Mouse (Mus musculus) common myeloid progenitor, adult 5-6 weeks (primary cell): ENCODE results near the gene Sall4. TPM values are rescaled to one million over a fixed set of nuclear protein-coding genes. Genes with fewer than 3 reads are reported as not detected.
"Not testable (repeated sequence)": the region's sequence is repeated elsewhere in the genome, so short reads cannot be mapped to it uniquely, and the experiment has no call there.

Experiments
- ATAC-seq: replicated peaks from 2 replicates; pipeline ENCODE4 v1.8.0; 2016; ENCODE audit warnings: low read depth, mild to moderate bottlenecking, moderate TSS enrichment, inconsistent platforms; ENCODE audit not compliant: poor library complexity, severe bottlenecking
- total RNA-seq: library from RNA; stranded (forward); fragments of 200-1000, 187-1606 nt; gene quantifications from 2 replicates; pipeline ENCODE4 v1.2.3, GENCODE M21; 2017

Gene Sall4
- total RNA-seq, 1 experiment from 2014 or later: not detected

- no peak for ATAC-seq
Measured at GRCm38 (mm10) chr2:168761954-168762353, 5.8 kb downstream of the Sall4 start.

GRCm38 (mm10) chr2:168761141-168761540 lies 6.6 kb downstream of the Sall4 start:
- no peak for ATAC-seq

- ATAC-seq: not testable (repeated sequence)
Measured at GRCm38 (mm10) chr2:168744406-168744805, 23.3 kb downstream of the Sall4 start.

DNA sequence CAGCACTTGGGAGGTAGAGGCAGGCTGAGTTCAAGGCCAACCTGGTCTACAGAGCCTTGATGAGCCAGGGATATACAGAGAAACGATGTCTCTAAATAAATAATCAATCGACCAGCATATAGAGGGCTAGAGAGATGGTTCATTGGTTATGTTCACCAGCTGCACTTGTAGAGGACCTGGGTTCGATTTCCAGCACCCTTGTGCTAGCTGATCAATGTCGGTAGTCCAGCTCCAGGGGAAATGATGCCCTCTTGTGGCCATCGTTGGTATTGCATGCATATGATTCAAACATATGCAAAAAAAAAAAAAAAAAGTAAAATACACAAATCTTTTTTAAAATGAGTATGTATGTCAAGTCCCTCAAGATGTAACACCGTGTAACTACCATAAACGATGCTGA lies 25.1 kb downstream of the Sall4 start:
- no peak for ATAC-seq

- ATAC-seq: no peak
Measured at GRCm38 (mm10) chr2:168742059-168742627, 25.6 kb downstream of the Sall4 start, which contains the start of gene Atp9a. TSS of gene Atp9a (minus strand) at chr2:168742409.

DNA sequence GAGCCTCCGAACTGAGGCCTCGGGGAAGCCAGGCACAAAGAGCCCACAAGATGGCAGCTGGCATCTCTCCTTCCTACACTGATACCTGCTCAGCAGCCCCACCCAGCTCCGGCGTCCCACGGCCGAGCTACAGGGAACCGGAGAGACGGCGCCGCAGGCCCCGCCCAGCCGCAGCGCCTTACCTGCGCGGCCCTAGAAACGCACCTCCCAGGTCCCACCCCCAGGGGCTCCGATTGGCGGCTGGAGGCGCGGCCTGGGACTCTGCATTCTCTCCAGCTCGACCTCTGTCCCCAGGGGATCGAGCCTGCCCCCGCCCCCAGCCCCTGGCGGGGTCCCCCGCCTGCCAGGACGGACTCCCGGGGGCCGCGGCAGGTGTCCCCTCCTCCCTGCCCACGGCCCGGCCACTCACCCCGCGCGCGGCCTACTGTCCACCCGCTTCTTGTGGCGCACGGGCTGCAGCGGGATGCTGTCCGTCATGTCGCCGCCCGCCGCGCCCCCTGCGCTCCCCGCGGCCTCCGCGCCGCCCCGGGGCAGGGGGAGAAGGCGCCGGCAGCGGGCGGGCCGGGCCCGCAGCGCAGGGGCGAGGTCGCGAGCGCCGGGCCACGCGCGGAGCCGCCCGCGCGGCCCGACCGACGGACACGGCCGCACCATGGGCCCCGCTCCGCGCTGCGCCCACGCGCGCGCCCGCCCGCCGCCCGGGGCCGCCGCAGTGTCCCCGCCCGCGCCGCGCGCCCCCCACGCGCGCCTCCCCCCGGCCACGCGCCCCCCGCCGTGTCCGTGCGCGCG lies 26.3 kb downstream of the Sall4 start:
- no peak; the same call in 1 of the 2 replicates for ATAC-seq

GRCm38 (mm10) chr2:168740496-168740895 lies 27.2 kb downstream of the Sall4 start:
- ATAC-seq: no peak

DNA sequence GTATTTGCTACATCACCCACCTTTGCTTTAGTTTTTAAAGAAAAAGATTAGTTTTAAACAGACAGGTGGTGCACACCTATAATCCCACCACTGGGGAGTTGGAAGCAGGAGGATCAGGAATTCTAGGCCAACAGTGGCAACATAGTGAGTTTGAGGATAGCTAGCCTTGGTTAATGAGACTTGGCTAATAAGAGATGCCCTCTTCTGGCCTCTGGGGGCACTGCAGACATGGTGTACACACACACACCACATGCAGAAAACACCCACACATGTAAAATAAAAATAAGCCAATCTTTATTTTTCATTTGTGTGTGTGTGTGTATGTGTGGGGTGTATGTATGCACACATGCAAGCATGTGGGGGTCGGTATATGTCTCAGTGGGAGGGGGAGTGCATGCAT lies 28.9 kb downstream of the Sall4 start:
- no peak for ATAC-seq

GRCm38 (mm10) chr2:168737878-168738277 lies 29.9 kb downstream of the Sall4 start:
- no peak for ATAC-seq

- no peak for ATAC-seq
Measured at GRCm38 (mm10) chr2:168734023-168734422, 33.7 kb downstream of the Sall4 start.

GRCm38 (mm10) chr2:168731258-168731657 lies 36.5 kb downstream of the Sall4 start:
- ATAC-seq: no peak

- ATAC-seq: no peak
Measured at GRCm38 (mm10) chr2:168729736-168730135, 38.0 kb downstream of the Sall4 start.

DNA sequence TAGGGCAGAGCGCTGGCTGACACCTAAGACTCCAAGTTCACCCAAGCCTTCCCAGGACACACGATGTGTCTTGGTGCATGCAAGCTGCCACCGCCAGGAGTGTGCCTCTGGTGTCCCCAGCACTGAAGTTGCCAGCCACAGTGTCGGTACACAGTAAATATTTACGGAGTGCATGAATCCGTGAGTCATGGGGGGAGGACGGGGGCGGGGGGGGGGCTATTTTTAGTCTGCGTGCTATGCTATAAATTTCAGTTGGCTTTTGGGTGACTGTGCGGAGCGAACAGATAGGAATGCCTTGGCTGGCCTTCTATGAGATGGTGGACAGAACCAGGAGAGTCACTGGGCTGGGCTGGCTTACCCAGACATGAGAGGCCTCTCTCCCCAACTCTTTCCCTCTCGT lies 39.7 kb downstream of the Sall4 start:
- no peak for ATAC-seq

GRCm38 (mm10) chr2:168726007-168726406 lies 41.7 kb downstream of the Sall4 start:
- ATAC-seq: no peak

- ATAC-seq: no peak
Measured at GRCm38 (mm10) chr2:168721313-168721712, 46.4 kb downstream of the Sall4 start.

DNA sequence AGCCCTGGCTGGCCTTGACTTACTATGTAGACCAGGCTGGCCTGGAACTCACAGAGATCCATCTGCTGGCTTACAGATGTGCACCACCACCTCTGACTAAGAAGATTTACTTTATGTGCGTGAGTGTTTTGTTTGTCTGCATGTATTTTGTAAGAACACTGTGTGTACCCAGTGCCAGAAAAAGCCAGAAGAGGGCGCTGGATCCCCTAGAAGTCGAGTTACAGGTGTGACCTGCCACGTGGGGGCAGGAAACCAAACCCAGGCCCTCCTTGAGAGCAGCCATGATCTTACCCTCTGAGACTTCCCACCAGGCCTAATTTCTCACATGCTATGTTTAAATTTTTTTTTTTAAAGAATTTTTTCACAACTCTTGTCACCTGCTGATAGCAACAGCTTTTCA lies 48.0 kb downstream of the Sall4 start:
- no peak for ATAC-seq

DNA sequence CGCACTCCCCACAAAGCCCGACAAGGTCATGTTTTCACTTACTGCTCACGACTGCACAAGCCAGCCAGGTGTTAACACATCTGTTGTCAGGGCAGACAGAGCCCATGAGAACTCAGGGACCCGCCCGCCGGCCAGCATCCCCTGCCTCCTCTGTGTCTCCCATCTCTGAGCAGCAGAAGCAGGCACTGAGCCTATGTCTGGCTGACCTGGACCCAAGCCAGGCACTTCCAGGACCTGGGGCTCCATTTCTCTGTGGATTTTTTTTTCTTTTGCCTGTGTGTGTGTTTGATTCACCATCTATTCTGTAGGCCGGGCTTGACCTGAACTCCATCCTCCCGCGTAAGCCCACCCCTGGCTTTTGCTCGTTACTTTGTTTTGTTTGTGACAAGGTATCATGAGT lies 49.0 kb downstream of the Sall4 start:
- ATAC-seq: no peak

DNA sequence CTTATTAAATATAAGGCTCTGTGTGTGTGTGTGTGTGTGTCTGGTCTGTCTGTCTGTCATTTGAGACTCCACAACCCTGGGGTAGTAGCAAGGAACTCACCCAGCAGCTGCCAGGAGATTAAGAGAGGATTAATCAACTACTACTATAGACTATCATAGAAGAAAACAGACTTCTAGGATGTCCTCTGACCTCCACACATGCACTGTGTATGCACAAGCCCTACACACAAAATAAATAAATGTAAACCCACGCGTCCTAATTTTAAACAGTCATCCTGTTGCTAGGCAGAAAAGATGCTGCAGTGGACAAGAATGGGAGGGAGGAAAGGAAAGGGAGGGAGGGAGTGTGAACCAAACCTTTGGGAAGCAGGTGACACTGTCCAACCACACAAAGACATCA lies 49.5 kb downstream of the Sall4 start:
- no peak for ATAC-seq

DNA sequence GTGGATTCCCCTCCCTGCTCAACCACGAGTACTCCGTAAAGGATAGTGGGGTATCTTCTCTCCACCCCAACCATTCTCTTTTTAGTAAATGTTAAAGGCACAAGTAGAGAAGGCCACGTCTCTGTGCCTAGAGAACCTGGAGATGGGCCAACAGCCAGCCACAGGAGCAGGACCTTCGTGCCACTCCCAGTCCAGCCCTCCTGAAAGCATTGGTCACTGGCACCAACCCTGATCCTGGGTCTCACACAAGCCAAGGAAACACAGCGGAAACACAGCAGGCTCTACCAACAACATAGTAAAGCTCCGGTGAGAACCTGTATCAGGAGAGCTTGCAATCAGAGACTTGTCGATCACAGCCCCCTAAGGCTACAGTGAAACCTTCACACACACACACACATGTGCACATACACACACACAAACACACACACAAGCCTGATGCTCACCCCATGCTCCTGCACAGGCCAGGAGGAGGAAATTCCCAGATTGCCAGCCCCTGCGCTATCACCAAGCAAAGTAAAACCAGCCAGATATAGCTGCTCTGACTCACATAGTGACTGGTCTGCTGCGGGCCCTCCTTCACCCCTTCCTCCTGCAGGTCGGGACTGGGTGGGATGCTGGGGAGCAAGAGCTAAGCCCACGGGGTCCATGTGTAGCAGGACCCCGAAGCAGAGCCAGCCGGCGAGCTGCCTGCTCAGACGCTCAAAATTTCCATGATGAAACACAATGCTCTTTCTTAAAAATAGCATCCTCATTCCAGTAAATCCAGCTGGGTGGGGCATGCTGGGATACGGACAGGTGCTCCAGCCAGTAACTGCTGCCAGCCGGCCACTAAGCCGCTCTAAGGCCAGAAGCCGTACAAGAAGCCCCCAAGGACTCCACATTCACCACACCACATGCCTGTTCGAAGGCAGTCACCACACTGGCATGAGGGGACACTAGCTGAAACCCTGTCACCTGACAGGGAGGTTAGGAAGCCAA lies 55.3 kb downstream of the Sall4 start:
- no peak for ATAC-seq

GRCm38 (mm10) chr2:168710979-168711378 lies 56.8 kb downstream of the Sall4 start:
- ATAC-seq: no peak

GRCm38 (mm10) chr2:168707766-168708165 lies 60.0 kb downstream of the Sall4 start:
- no peak for ATAC-seq
